Mouse (Mus musculus) right cerebral cortex, postnatal 25 days (tissue): ENCODE results near the gene Cenpb.
A peak's percentile ranks its signal among the peaks of the same experiment; 100 is the strongest.

Experiments used
- DNase-seq: peaks from one replicate; pipeline ENCODE4 v3.0.0; 2022

Gene Cenpb

DNA sequence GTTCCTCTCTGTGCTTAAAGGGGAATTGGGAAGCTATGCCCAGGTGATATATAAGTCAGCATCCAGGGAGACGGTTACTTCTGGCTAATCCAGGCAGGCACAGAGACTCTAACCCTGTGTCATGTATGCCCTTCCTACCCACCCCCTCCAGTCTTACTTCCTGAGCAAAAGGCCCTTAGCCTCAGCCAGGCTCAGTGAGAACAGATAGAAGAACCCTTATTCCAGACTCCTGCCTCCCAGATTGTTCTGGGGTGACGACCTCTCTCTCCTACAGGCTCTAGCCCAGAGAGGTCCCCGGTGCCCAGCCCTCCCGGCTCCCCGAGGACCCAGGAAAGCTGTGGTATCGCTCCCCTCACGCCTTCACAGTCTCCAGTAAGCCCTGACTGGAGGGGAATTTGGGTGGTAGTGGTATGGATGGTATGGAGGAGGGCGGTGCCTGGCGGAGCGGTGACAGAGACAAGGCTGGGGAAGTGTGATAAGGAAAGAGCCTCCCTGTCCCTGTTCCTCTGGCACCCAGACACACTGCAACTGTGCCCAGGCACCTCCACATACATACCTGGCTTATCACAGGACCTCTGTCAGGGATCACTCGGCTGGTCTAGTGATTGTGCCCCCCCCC, 44.2 kb downstream of the Cenpb start:
- peak; percentile 1 for DNase-seq

DNA sequence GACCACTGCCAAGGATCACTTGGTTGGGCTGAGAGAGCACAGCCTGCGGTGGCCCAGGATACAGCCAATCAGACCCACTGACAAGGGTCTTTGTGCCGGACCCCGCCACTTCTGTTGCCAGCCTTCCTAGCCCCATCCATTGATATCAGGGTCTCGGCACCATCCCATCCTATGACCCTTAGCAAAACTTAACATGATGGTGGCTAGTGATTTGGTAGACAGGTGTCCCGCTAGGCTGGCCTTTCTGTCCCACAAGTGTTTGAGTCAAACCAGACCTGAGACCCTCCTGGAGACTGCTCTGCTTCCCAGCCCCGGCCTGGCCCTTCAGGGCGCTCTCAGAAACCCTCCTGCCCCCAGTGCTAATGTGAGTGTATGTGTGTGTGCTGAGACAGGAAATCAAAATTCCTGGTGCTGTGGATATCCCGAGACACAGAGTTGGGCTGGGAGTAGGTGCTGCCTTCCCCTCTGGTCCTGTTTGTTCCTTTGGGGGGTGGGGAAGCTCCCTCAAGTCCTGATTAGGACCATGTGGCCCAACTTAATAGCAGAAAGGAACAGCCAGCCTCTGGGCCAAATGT, 45.0 kb downstream of the Cenpb start:
- DNase-seq, result peak; percentile 1

DNA sequence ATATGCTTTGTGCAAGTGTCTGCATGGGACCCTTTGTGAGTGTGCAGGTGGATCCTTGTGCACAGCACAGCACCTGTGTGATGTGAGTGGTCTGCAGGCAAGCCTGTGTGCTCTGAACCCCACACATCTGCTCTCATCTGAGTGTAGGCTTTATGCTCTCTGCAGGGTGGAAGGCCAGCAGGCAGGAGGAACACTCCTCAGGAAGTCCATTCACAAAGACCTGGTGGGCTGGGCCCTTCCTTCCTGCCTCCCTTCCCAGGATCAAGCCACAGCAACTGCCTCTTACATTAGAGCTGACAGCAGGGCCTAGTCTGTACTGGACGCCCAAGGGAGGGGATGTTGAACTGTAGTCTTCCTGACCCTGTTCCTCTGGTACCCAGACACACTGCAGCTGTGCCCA, 45.5 kb downstream of the Cenpb start:
- peak; percentile 2 for DNase-seq

DNA sequence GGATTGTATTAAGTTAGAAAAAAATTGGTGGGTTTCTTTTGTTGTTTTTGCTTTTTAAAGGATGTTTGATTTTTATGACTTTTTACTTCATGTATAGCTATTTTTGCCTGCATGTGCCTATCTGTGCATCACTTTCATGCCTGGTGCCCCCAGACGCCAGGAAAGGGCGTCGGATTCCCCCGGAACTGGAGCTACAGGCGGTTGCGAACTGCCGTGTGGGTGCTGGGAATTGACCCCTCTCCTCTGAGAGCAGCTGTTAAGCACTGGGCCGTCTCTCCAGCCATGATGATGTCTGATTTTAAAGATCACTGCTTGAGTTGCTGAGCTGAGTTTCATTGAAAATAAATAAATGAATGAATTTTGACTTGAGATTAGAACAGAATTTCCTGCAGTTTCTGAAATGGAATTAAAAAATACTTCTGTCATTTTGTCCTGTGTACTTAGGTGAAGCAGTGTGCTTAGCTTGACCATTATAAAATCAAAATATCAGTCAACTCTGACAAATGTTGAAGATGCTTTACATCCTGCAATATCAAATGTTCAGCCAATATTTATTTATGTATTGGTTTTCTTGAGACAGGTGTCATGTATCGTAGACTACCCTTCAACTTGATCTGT, 46.8 kb downstream of the Cenpb start, which contains the start of gene Gm11037:
Gm11037 (plus strand) TSS at position 568 of the 618 bp plus-strand sequence.
- peak; percentile 1 for DNase-seq

DNA sequence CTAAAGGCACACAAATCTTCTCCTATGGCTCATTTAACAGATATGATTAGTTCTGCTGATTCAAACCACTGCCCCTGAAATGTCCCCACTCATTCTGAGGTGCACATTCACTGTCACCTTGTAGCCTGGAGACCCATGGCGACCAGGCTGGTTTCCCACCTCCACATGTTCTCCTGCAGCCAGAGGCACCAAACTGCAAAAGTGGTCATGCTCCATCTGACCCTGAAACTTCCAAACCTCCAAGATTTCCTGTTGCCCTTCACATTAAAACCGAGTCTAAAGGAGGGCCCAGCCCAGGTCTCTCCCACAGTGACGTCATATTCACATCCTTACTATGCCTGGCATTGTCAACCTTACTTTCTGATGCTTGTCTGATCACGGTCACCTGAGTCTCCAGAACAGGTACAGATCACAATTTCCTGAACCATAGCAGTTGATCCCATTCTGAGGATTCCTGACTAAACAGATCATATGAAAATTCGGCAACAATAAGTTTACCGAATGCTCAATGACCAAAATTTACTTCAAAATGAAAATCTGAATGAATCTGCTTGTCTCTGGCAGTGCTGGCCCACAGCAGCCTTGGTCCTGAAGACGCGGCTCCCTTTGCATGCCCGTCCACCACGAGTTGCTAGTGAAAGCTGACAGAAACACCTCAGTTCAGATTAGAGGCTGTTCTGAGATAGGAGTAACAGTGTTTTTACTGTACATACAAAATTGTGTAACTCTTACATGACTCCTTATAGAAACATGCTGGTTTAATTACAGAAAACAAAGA, 47.6 kb downstream of the Cenpb start:
- DNase-seq, result no peak

DNA sequence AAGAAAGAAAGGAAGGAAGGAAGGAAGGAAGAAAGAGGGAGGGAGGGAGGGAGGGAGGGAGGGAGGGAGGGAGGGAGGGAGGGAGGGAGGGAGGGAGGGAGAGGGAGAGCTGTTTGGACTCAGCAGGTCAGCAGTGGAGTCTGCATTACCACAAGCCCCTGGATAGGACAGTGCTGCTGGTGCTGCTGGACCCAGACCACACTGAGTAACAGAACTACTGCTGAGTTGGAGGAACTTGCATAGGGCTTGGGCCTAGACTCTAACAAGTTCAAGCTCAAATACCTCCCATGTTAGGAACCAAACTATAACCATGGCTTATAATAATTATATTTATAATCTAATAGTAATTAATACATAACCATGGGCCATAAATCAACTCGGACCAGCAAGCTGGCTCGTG, 49.0 kb downstream of the Cenpb start:
- no peak for DNase-seq

DNA sequence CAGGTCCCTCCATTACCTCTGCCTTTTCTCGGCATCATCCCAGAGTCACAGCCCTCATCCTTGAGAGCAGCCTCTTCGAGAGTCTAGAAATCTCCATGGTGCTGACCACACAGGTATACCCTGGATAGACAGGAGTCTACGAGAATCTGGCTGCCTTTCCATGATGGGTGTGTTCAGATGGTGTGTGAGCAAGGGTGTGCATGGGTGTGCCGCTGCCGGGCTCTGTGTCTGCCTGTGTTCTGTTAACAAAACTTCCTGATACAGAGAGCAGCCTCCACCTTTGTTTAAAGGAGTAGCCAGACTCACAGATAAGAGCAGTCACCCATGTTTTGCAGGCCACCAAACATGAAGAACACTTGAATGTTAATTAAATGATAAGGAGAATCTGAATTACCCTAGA, 50.0 kb downstream of the Cenpb start:
- DNase-seq, result no peak

DNA sequence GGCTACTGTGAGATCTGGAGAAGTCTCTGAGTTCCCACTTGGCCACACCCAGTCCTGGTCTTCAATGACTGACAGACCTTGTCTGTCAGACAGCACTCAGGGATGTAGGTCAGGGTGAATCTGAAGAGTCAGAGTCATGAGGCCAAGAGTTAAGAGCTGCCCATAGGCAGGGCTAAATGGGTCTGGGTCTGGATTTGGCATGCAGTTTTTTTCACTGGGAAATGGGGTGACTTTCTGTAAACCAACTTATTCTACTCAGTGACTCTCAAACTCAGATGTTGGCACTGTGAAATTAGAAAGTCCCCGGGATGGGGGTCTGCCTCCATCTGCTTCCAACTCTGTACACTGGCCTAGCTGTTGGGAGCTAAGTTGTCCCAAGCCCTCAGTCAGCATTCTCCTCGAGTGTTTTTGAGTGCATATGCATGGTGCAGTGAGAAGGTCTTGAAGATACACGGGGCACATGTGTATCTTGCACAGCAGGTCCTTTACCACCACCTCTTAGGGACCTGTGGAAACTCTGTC, 51.2 kb downstream of the Cenpb start:
- DNase-seq, result no peak

DNA sequence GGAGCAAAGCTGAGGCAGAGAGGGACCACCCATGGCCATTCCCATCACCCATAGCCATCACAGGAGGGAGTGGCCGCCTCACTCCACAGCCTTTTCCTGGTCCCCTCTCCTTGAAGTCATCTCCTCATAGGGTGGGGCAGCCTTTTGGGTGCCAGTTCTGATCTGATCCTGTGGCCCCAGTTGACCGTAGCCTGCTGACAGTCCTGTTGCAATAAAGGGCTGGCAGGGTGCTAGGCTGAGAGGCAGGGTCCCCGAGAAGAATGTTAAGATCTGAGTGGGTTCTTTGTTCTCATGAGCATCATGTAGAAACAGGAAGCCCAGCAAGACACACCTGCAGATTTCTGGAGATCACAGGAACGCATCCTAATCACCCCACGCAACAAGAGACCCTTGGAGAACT, 51.7 kb downstream of the Cenpb start:
- no peak for DNase-seq

DNA sequence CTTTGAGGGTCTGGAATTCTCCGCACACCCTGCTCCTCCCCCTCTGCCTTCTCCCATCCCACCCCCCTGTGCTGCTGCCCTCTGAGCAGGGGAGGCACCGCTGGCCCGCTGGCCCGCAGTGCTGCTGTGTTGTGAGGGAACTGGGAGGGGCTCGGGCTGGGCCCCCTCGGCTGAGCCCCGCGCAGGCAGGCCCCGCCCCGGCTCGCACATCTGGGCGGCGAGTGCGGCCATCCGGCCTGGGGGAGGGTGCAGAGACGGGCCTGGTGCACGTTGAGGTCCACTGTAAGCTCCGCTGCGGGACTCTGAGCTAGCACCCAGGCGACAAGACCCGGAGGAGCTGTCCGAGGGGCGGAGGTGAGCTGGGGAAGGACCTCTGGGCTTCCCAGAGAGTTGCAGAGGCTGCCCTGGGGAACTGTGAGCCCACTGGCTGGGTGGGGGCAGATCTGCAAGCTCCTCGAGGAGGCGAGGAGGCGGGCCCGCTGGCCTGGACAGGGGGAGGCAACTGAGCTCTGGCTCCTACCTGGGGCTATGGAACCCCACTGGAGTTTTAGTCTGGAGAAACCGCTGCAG, 52.6 kb downstream of the Cenpb start, which contains the start of gene Hspa12b:
Hspa12b (plus strand) TSS at position 120 of the 570 bp plus-strand sequence.
- no peak for DNase-seq

DNA sequence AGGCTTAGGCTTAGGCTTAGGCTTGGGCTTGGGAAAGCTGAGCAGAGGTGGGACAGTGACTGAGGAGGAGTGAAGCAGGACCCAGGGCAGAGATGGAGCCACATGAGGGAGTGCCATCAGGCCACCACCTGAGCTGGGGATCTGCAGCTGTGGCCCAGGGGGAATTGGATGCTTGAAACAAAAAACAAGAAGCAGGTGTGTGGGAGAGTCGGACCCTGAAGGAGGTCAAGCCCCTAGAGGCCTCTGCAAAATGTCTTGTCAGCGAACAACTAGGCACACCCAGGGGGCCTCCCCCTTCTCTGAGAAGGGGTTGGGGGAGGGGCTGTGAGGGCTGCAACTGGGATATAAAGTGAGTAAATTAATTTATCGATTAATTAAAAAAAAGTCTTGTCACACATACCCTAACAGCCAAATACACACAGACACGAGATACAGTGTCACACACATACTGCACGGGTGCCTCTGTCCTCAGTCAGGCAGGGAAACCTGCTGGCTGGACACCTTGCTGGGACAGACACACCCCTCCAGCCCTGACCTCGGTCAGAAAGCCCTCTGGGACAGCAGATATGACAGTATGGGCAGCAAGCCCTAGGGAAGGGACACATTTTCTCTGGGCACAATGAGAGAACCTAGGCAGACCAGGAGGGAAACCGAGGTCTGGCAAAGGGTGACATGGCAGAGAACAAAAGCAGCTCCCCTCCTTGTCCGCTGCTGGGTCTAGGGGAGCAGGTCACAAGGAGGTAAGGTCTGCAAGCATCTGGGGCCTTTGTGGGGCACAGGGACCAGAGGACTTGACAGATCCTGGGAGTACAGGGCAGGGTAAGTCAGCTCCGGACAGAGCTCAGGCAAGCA, 53.7 kb downstream of the Cenpb start:
- DNase-seq, result no peak
